Mouse (Mus musculus) neural tube, embryonic 15.5 days (tissue): ENCODE data around the gene Rtp1. TPM values are rescaled to one million over a fixed set of nuclear protein-coding genes. Genes with fewer than 3 reads are reported as not detected.

Source experiments
- polyA plus RNA-seq: library from polyadenylated mRNA; unstranded; fragments of >200 nt; fragmentation: Nextera tagmentation; extraction: Ambion mirVana; gene quantifications from 2 replicates; pipeline ENCODE4 v1.2.1, GENCODE M21; 2015

The Rtp1 gene
- polyA plus RNA-seq, 1 experiment from 2014 or later: not detected

Other genes starting within 250 kb of the Rtp1 start
- gene St6gal1, start 204.4 kb upstream of the Rtp1 start, polyA plus RNA-seq: 19.3 and 21.1 TPM in 2 replicates
- 5.2 and 10.5 TPM in 2 replicates for gene Rtp4, start 91.2 kb downstream of the Rtp1 start, polyA plus RNA-seq
- gene Masp1, start 91.7 kb downstream of the Rtp1 start, polyA plus RNA-seq: 23.0 and 25.6 TPM in 2 replicates